Mouse (Mus musculus) liver (tissue): ENCODE measurements around the gene Abhd13.

Experiments used
- DNase-seq: peaks from one replicate; pipeline ENCODE4 v3.0.0-alpha.2; 2020; ENCODE audit warnings: mixed read lengths

Gene Abhd13

GRCm38 (mm10) chr8:10017231-10017630 lies 39.7 kb downstream of the Abhd13 start:
- no peak for DNase-seq

DNA sequence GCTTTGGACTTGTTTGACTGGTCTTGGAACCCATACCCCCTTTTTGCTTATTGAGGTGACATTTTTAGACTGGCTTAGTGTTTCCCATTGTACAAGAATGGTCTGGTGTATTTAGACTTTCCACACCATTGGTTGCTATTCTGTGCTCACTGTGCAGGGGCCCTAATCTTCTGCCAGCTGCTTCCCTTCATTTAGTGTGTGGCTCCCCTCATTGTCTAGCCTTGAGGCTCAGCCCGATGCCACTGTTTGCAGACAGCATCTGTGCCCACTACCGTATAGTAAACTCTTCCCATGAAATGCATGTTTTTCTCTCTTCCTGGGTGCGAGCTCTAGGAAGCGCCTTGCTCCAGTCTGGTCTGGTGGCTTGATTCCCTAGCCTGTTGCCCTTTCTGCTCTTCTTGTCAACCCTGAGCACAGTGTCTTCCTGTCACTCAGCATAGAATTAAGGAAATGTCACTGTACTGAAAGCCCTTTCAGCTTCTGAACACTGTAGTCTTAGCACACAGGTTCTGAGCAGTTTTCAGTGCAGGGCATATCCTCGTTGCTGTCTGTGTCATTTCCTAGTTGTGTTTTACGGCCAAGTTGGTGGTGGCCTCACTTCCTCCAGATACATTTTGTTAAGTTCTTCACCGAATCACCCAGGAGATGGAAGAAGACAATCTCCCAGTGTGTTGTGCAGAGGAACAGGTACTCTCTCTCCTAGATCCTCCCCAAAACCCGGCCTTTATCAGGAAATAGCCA lies 53.0 kb downstream of the Abhd13 start:
- no peak for DNase-seq

DNA sequence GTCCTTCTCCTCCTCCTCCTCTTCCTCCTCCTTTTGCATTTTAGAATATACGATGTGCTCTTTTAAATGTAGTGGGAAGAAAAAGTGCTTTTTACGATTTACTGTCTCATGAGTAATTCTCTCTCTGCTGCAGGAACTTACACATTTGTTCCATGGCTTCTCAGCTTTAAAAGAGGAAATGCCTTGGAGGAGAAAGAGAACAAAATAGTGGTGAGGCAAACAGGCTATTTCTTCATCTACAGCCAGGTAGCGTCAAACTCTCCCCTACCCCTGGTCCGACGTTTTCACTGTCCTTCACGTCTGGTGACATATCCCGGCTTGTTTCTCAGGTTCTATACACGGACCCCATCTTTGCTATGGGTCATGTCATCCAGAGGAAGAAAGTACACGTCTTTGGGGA lies 53.7 kb downstream of the Abhd13 start:
- DNase-seq: no peak

DNA sequence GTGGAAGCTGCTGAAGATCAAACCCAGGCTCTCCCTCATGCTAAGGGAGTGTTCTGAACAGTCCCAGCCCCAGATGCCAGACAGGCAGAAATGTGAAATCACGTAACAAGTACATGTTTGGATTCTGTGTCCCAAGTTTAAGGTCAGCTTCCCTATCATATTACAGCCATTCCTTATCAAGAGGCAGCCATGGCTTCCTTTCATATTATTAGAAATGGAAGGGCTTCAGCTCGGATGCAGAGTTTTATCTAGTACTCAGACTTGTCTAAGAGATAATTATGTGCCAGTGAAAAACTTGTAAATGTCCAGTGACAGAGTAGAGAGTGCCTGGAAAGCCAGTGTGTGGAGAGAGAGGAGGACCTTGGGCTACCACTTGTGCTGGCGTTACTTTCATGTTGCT lies 63.4 kb downstream of the Abhd13 start:
- DNase-seq: no peak
